Mouse (Mus musculus): Measurements from ENCODE around the gene Foxo3.

Foxo3 gene

DNA sequence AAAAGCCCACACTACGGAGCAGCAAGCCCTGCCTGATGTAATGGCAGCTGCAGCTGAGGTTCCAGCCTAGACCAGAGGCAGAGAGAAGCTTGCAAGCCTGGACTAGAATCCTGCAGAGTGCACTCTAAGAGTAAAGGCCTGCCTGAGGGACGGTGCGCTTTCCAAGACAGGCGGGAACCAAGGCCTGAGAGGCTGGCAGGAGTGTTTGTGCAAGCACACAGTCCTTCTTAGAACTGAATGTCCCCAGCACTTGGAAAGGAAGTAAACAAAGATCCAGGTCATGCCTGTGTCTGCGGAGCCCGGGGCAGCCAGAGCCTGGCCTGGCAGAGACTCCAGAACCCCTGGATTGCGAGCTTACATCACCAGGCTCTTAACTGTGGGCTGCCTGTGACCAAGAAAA lies 25.4 kb downstream of the Foxo3 start:
- DNase-seq (ENCODE audit: low spot score in 2 of 2) = peak in 1 of 2 experiments; percentile 22

DNA sequence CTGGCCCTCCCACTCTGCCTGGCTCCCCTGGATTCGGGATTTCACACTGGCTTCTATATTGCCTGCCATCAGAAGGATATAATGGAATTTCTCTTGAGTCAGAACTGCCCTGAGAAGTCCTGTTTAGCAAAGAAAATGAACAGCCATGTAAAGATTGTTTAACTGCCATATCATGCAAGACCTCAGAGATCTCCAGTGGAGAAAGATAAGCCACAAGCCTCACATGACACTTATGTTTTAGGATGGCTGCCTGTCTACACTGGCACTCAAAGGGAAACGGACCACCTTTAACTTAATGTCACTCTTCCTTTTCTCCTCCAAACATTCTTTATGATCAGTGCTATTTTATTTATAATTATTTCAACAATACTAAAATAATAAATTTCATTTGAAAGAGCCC lies 26.6 kb downstream of the Foxo3 start:
- DNase-seq (ENCODE audit: low spot score in 2 of 2) = no peak

DNA sequence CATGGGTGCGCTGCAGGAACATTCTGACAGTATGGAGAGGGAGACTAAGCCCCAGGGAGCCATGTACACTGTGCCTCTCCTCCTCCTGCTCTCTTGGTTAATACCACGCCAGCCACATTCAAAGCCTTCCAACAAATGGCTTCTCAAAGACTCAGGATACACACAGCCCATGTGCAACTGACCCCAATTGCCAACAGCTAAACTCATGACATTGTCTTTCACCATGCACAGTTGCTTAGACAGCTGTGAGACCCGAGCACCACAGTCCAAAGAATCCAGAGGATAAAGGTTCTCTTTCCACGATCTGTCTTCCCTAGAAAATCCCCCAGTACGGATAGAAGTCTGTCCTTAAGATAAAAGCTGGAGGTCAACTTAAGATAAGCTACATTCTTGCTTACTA lies 27.9 kb downstream of the Foxo3 start:
- no peak for DNase-seq (ENCODE audit: low spot score in 2 of 2)

DNA sequence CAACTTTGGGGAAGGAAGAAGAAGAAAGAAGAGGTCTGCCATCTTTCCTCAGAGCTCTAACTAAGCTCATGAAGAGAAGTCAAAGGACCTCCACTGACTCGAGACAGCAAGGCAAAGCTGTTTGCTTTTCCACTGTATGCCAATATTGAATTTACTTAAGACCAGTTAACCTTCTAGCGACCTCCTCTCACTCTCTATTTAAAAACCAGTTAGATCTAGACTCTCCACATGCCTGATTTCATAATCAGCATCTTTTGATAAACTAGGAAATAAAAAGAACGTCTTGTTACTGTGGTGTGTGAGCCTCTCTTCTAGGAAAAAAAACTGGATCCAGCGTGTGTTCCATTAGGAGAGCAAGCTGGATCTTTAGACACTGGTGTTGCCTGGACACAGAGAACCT lies 28.4 kb downstream of the Foxo3 start:
- no peak for DNase-seq (ENCODE audit: low spot score in 2 of 2)

DNA sequence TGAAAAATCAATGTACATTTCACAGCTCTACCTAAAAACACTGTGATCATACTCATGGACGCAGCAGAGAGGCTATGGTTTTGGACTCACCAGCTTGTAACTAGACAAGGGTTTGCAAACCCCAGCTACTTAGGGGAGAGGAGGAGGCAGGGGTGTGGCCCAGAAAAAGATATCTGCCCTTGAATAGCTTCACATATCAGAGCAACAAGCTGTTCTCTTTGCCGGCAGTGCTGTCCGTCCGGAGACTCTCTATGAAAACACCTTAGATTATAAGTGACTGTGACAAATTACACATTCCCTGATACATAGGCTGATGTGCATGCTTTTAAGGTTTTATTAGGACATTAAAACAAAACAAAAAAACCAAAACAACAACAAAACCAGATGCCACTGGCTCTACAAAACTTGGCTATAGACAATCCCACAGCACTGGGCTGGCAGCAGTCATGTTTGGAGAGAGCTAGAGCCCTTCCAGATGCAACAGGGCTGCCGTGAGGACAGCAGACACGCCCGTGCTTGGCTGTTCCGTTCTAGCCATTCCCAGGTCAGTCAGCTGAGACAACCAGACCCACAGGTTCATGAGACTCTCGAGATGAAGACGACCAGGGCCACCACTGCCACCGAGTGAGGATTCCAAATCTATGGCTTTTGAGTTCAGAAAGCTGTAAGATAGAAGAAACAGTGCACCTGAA lies 29.3 kb downstream of the Foxo3 start:
- DNase-seq (ENCODE audit: low spot score in 2 of 2) = no peak

DNA sequence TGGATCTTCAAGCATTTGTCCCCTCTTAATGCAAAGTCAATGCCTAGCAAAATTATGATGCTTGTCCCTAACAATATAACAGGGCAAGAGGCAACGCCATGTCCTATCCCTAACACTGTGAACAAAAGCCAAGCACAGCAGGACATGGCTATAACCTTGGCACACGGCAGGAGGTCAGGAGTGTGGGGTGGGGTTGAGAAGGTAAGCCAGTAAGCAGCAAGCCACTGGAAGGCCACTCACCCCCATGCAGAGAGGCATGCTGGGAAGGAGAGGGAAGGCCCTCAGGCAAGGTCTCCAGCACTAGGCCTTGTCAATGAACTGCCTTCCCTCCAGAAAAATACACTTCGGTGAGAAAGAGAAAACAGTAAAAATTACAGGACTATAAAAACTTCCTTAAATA lies 30.1 kb downstream of the Foxo3 start:
- no peak for DNase-seq (ENCODE audit: low spot score in 2 of 2)

DNA sequence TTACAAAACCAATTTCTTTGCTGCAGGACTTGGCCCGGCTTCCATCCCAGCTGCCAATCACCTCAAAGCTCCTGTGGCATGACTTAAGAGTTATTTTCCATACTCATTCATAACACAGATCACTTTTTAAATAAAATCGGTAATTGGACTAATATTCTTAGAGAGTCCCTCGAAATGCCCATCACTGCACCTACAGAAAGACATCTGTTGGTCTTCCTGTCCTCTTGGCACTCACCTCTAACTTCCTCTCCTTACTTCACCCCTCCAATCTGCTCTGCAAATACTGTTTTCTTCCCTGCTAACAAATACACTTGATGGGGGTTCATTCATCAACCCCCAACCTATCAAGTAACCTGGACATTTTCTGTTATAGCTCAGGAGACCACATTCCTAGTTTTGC lies 30.9 kb downstream of the Foxo3 start:
- DNase-seq (ENCODE audit: low spot score in 2 of 2) = no peak

DNA sequence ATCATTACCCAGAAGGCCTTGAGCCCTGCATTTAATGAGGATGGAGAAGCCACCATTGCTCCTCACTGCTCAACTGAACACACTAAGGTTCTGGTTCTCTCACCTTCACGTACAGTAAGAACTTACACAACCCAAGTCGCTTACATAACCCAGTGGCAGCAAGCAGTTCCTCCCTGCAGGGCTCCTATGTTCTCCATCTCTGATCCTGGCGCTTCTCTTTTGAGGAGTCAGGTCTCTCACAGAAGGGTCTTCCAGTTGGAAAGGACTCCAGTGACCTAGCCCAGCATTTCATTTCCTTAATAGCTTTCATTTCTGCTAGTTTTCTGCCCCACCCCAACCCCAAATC lies 31.3 kb downstream of the Foxo3 start:
- no peak for DNase-seq (ENCODE audit: low spot score in 2 of 2)

DNA sequence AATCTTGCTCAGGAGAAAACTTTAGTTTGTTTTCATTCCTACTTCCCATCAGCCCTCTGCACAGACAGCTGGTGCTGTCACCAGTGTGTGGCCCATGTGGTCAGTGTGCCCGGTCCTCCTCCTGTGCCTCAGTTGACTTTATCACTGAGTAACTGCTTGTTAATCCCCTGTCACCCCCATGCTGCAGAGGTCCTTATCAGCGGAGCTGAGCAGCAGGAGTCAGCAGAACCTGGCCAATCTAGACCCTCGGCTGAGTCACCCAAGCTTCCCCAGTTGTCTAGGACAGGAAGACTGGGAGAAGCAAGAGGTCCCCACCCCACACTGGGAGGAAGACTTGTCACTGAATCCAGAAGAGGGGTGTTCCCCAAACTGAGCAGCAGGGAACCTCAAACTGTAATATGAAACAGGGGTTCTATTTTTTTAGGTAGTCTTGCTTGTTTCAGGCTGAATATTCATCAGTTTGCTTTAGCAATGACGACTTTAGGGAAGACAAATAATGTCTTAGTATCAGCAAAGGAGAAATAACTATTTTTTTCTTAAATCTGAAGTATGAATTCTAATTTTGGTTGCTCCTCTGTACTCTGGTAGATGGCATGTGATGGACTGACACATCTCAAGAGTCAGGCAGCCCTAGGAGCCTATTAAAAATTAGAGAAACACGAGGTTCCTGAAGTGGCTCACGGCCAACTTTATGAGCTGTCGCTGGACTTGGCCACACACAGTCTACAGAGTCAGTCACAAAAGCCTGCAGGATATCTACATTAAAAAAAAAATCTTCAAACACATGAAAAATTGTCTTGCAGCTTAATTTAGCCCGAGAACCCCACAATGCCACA lies 31.9 kb downstream of the Foxo3 start:
- no peak for DNase-seq (ENCODE audit: low spot score in 2 of 2)

DNA sequence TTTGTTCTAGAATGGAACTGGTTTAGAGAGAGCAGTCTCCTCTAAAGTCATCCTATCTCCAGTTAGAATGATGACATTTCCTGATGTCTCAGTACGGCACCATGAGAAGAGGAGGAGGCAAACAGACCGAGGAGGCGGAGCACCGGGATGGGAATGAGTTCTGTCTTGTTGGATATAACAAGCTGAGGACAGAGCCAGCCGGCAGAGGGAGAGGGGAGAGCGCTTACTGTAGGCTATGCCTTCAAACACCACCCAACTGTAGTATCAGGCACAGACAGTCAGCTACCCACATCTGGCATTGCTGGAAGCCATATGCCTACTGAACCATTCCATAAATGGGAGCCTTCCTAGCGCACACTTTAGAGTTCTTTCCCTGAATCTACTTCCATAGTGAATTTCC lies 32.6 kb downstream of the Foxo3 start:
- DNase-seq (ENCODE audit: low spot score in 2 of 2) = no peak

DNA sequence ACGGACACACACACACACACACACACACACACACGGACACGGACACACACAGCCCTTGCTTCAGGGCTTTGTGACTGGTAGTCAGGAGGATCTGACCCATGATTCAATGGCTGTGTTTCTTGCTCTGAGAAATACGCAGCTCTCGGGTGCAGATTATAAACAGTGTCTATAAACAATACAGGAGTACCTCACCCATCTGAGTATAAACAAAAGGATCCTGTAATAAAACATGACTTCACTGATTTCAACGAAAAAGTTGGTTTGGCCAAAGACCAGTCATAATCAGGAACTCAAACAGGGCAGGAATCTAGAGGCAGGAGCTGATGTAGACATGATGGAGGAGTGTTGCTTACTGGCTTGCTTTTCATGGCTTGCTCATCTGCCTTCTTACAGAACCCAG lies 34.1 kb downstream of the Foxo3 start:
- no peak for DNase-seq (ENCODE audit: low spot score in 2 of 2)

DNA sequence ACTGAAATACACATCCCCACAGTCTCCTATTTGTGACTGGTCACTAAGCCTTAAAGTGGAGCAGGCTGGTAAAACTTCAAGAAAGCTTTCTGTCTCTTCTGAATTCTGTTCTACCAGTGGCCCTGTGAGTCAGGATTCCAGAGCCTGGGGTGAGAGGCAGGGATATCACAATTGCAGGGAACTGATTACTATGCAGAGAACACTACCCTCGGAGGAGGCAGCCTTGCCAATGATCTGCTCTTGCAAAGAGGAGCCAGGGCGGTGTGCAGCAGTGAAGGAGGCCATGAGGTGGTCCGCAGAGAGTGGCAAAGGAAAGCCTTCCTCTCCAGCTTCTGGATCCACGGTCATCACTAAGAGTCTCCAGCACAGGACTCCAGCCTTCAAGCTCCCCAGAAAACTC lies 34.8 kb downstream of the Foxo3 start:
- DNase-seq (ENCODE audit: low spot score in 2 of 2) = no peak

DNA sequence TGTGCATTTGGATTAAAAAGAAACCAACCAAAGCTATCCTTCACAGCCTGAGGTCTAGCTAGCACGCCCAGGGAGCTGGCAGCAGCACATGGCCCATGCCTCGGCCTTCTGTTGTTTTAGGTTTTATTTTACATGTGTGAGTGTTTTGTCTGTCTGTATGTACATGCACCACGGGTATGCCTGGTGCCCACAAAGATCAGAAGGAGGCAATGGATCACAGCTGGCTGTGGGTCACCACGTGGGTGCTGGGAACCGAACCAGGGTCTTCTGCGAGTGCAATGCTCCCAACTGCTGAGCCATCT lies 36.8 kb downstream of the Foxo3 start:
- no peak for DNase-seq (ENCODE audit: low spot score in 2 of 2)

DNA sequence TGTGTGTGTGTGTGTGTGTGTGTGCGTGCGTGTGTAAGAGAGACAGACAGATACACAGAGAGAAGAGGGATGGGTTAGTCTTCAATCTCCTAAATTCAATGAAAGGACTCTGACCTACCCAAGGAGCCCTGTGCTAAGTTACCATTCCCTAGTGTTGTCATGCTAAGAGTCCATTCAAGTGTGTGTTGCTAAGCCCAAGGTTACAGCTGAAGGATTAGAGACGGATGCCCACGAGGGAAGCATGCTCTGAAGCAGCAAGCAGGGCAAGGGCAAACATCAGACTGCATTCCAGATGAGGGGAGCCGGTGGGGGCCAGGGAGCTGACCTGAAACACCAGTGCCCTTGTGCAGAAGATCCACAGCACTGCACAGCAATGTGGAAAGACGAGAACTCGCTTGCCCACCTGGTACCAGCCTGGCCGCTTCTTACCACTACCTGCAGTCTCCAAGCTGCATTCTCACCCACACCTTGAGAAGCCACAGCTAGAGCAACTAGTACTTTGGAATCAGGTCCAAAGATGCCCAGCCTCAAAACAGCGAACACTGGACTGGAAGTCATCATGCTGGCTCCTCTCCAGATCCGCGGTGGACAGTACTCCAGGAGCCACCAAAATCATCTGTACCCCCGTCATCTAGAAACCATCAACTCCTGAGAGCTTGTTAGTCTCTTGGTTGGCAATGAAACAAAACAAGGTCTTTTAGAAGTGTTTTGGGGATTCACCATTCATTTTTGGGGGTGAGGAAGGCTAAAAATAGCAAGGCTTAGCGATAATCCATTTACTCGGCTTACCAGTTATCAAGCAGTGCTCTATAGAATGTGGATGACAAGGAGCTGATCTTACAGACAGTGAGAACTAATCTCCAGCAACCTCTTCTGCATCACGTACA lies 37.4 kb downstream of the Foxo3 start:
- no peak for DNase-seq (ENCODE audit: low spot score in 2 of 2)

DNA sequence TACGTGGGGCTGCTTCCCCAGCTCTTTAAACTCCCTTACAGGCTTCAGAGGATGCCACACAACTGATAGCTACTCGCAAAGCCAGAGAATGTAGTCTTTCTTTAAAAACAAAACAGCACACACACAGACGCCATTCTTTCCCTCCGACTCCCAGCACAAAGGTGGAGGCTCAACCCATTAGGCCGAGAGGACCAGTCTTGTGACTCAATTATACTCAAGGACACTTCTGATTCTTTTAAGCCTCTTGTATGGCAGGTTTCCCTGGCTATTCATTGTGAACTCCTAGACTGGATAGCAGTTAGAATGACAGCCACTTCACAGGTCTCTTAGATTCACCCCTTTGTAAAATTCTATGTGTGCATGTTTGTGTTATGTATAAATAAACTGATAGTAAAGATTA lies 38.3 kb downstream of the Foxo3 start:
- no peak for DNase-seq (ENCODE audit: low spot score in 2 of 2)

DNA sequence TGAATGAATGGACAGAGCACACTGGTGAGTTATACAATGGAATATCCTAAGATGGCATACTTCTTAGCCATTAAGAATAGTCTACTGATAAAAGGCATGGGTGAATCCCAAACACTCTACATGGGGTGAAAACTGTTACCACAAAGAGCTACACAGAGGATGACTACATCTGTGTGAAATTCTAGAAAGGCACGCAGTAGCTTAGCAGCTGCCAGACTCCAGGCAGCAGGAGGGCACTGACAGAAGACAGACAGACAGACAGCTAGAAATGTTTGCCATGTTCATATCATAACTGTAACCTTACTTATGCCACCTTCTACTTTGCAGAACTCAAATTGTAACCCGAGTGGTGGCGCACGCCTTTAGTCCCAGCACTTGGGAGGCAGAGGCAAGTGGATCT lies 39.0 kb downstream of the Foxo3 start:
- no peak for DNase-seq (ENCODE audit: low spot score in 2 of 2)

DNA sequence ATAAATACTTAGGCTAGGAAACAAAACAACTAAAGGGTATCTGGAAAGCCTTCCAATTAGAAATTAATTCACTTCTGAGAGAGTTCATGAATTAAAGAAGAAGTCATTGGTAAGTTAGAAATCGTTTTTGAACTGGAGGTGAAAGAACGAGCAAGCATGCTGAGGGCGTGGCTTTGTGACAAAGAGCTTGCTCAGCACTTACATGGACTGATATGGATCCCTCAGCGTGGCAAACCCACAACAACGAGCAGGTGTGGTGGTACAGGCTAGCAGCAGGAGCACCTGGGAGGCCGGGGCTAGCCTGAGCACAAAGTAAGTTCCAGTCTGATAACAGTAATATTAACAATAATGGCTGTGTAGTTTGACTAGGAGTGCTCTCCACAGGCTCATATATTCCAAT lies 41.2 kb downstream of the Foxo3 start:
- no peak for DNase-seq (ENCODE audit: low spot score in 2 of 2)

DNA sequence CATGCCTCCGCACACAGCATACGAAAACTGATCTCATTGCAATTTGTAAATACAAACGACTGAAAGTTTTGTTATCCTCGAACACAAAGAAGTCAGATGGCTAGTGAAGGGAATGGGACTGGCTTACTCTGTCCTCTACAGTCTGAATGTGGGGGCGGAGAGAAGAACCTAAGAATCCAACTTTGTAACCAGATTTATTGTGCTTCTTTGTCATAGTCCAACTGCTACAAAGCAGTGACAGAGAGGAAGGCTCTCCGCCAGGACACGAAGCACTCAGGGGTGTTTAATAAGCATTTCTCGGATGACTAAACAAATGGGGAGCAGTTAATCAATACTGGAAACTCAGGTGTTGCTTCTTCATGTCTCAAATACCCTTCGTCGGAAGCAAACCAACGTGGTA lies 43.6 kb downstream of the Foxo3 start:
- DNase-seq (ENCODE audit: low spot score in 2 of 2) = no peak

DNA sequence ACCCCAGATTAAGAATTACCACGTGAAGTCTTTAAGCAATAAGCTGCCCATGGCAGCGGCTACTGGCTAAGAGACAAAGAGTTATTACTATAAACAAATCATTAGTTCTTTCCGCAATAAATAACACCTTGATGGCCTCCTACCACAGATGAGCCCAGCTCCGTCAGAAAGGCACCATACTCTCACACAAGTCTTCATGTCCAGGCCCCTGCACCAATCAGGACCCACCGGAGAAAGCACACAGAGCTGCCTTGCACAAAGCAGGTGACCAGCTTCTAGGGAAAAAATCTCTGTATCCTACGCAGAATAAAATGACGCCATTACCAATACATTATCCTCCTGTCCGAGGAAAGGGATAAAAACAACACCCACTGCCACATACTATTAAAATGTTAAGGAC lies 44.7 kb downstream of the Foxo3 start:
- DNase-seq (ENCODE audit: low spot score in 2 of 2) = no peak

DNA sequence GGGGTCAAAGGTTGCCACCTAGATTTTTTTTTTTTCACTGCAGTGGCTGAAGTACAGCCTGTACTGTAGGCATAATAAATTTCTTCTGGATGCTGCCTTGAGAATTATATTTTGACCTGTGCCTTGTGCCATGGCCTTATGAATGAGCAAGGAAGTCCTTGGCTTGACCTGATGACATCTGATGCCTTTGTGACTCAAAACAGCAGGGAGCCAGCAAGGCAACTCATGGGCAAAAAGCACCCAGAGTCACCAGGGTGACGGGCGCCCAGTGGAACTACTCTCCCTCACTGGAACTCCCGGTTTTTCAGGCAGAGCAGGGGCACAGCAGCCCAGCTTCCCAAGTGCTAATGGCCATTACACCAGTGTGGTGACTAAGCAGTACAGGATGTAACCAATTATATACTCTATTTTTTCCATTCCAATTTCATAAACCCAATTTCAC lies 45.4 kb downstream of the Foxo3 start:
- no peak for DNase-seq (ENCODE audit: low spot score in 2 of 2)

DNA sequence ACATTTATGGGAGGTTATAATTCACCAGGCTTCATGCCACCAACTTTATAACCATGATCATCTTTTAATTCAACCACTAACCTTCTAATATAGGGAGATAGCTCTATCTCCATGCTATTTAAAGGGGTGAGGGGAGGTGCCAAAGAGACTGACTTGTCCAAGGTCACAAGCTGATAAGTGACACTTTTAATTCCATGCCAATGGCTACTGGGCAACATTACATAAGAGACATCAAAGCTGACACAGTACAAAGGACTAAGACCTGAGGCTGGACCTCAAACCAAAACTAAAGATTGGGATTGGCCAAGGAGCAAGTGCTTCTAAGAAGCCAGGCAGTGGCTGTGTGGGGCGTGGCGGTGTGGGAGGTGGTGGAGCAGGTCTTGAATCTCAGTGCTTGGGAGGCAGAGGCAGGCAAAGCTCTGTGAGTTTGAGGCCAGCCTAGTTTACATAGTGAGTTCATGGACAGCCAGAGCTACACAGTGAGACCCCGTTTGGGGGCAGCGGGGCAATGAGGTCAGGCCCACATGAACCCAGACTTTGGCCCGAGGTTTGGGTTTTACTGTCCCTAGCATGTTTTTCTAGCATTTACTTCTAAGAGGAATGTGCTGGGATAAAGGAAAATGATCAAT lies 46.0 kb downstream of the Foxo3 start:
- DNase-seq (ENCODE audit: low spot score in 2 of 2) = no peak

DNA sequence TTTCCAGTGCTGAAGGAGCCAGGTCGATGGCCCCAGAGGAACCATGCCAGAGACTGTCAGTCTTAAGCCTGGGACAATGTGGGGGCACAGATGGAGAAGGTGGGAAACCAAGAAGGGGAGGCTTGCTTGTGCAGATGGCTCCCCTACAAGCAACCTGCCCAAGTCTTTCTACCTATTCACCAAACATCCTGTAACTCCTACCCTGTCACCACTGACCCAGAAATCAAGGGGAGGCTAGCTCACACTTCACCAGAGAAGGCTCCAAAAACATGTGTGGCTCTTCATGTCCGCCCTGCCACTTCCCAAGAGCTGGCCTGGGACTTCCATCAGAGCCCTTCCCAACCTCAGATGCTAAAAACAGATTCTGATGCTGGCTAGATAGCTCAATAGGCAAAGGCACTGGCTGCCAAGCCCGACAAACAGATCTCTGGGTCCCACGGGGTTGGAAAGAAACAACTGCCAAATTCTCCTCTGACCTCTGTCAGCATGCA lies 48.8 kb downstream of the Foxo3 start:
- no peak for DNase-seq (ENCODE audit: low spot score in 2 of 2)

All from frontal cortex, postnatal 25 days (tissue).